Mouse (Mus musculus) heart, embryonic 14.5 days (tissue): ENCODE measurements around the gene Retnlb. TPM values are rescaled to one million over a fixed set of nuclear protein-coding genes. Genes with fewer than 3 reads are reported as not detected.

Source experiments
- polyA plus RNA-seq: library from polyadenylated mRNA; unstranded; fragments of >200 nt; fragmentation: Nextera tagmentation; extraction: Ambion mirVana; gene quantifications from 2 replicates; pipeline ENCODE4 v1.2.1, GENCODE M21; 2014

Gene Retnlb
- polyA plus RNA-seq, 1 experiment from 2014 or later, result not detected

Other genes with a start within 250 kb of the Retnlb start
- gene Trat1, start 44.8 kb upstream of the Retnlb start, polyA plus RNA-seq, result not detected in 2 replicates
- not detected in 2 replicates for gene Retnla, start 25.7 kb downstream of the Retnlb start, polyA plus RNA-seq
- not detected in 2 replicates for gene Retnlg, start 55.8 kb downstream of the Retnlb start, polyA plus RNA-seq
- gene Dzip3, start 177.3 kb downstream of the Retnlb start, polyA plus RNA-seq, result 20.0 and 22.5 TPM in 2 replicates
- 23.7 and 25.3 TPM in 2 replicates for gene Cip2a, start 177.3 kb downstream of the Retnlb start, polyA plus RNA-seq
- not detected in 2 replicates for gene Myh15, start 240.6 kb downstream of the Retnlb start, polyA plus RNA-seq